Mouse (Mus musculus): ENCODE measurements around the gene Hist1h2bc. TPM values are rescaled to one million over a fixed set of nuclear protein-coding genes. Genes with fewer than 3 reads are reported as not detected.

Gene Hist1h2bc
- polyA plus RNA-seq, 1 experiment = 44.4 TPM

GRCm38 (mm10) chr13:23725213-23725612, 41.2 kb downstream of the Hist1h2bc start:
- Histone ChIP-seq H3K36me3 (ENCODE audit: control insufficient read depth, insufficient read depth, low read length) (no peaks in the 10 kb centered on the region), H3K4me1 (ENCODE audit: control insufficient read depth, insufficient read depth, insufficient read length) (no peaks in the 10 kb centered on the region; the same call in 1 of the 2 replicates), H3K27ac (ENCODE audit: insufficient read depth, low read length) (no peak overlapping the region), H3K27me3 (ENCODE audit: control insufficient read depth, insufficient read depth, low read length) (no peaks in the 10 kb centered on the region), H3K4me3 (ENCODE audit: extremely low read depth, insufficient read depth, insufficient read length) (no peak overlapping the region)
- DNase-seq (ENCODE audit: low read depth in 1 of 2, low spot score in 2 of 2) = no peak
- no peak for TF ChIP-seq POLR2A (IDR thresholded peaks at IDR 0.05; ENCODE audit: low read depth, low read length)
- no peak for TF ChIP-seq CTCF (IDR thresholded peaks at IDR 0.05; ENCODE audit: extremely low read depth, insufficient read depth, insufficient read length, insufficient replicate concordance)
- 56% methylated on average over 1 of the region's 1 CpGs for WGBS

GRCm38 (mm10) chr13:23728472-23729191, 44.6 kb downstream of the Hist1h2bc start:
- TF ChIP-seq CTCF (IDR thresholded peaks at IDR 0.05; ENCODE audit: extremely low read depth, insufficient read depth, insufficient read length, insufficient replicate concordance) (no peak), POLR2A (IDR thresholded peaks at IDR 0.05; ENCODE audit: low read depth, low read length) (no peak)
- Histone ChIP-seq H3K4me1 (ENCODE audit: control insufficient read depth, insufficient read depth, insufficient read length) (no peaks in the 10 kb centered on the region; the same call in 1 of the 2 replicates), H3K4me3 (ENCODE audit: extremely low read depth, insufficient read depth, insufficient read length) (no peak overlapping the region), H3K36me3 (ENCODE audit: control insufficient read depth, insufficient read depth, low read length) (no peaks in the 10 kb centered on the region), H3K27me3 (ENCODE audit: control insufficient read depth, insufficient read depth, low read length) (no peaks in the 10 kb centered on the region), H3K27ac (ENCODE audit: insufficient read depth, low read length) (peak overlapping the region; percentile 56)
- WGBS = 75% methylated on average over 18 of the region's 18 CpGs
- no peak for DNase-seq (ENCODE audit: low read depth in 1 of 2, low spot score in 2 of 2)

DNA sequence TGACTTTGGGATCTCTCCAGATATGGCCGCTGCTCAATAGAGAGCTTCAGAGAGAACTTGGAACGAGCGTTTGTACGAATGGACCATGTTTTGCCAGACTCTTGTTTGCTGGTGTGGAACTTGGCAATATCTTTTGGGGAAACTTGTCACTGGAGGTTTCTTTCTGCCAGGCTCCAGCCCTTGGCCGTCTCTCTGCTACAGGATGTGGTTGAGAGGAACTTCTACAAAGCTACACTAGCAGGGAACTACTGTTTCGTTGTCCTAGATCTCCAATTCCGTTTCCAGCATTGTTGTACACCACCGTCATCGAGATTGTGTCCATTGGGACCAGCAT, 45.2 kb downstream of the Hist1h2bc start:
- Histone ChIP-seq H3K4me3 (ENCODE audit: extremely low read depth, insufficient read depth, insufficient read length) (no peak overlapping the region), H3K36me3 (ENCODE audit: control insufficient read depth, insufficient read depth, low read length) (no peaks in the 10 kb centered on the region), H3K27ac (ENCODE audit: insufficient read depth, low read length) (peak overlapping the region; percentile 24; the same call in 1 of the 2 replicates), H3K27me3 (ENCODE audit: control insufficient read depth, insufficient read depth, low read length) (no peaks in the 10 kb centered on the region), H3K4me1 (ENCODE audit: control insufficient read depth, insufficient read depth, insufficient read length) (no peaks in the 10 kb centered on the region; the same call in 1 of the 2 replicates)
- no peak for TF ChIP-seq POLR2A (IDR thresholded peaks at IDR 0.05; ENCODE audit: low read depth, low read length)
- TF ChIP-seq CTCF (IDR thresholded peaks at IDR 0.05; ENCODE audit: extremely low read depth, insufficient read depth, insufficient read length, insufficient replicate concordance) = no peak
- DNase-seq (ENCODE audit: low read depth in 1 of 2, low spot score in 2 of 2) = no peak
- WGBS = 32% methylated on average over 9 of the region's 9 CpGs

DNA sequence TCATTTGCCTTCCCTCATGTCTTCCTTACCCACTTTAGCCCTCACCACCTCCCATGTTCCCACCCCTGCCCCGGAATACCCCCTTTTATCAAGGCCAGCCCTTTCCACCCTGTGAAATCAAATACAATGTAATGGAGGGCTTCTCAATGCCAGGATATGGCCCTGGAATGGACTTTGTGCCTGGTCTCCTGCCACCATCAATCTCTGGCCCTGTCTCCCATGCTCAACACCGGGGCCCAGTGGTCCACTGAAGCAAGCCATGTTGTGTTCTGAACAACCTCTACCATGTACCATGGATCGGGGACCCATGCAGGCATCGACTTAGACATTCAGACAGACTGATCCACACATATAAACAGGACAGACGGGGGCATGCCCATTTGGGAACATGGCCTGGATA, 45.7 kb downstream of the Hist1h2bc start:
- 96% methylated on average over 5 of the region's 5 CpGs for WGBS
- no peak for DNase-seq (ENCODE audit: low read depth in 1 of 2, low spot score in 2 of 2)
- Histone ChIP-seq H3K4me3 (ENCODE audit: extremely low read depth, insufficient read depth, insufficient read length) (no peak overlapping the region), H3K4me1 (ENCODE audit: control insufficient read depth, insufficient read depth, insufficient read length) (no peaks in the 10 kb centered on the region; the same call in 1 of the 2 replicates), H3K27me3 (ENCODE audit: control insufficient read depth, insufficient read depth, low read length) (no peaks in the 10 kb centered on the region), H3K36me3 (ENCODE audit: control insufficient read depth, insufficient read depth, low read length) (no peaks in the 10 kb centered on the region), H3K27ac (ENCODE audit: insufficient read depth, low read length) (peak overlapping the region; percentile 20; the same call in 1 of the 2 replicates)
- TF ChIP-seq POLR2A (IDR thresholded peaks at IDR 0.05; ENCODE audit: low read depth, low read length) (no peak), CTCF (IDR thresholded peaks at IDR 0.05; ENCODE audit: extremely low read depth, insufficient read depth, insufficient read length, insufficient replicate concordance) (no peak)

- WGBS = 72% methylated on average over 8 of the region's 8 CpGs
- H3K36me3 ChIP-seq (ENCODE audit: control insufficient read depth, insufficient read depth, low read length) = no peaks in the 10 kb centered on the region
- no peaks in the 10 kb centered on the region for H3K27me3 ChIP-seq (ENCODE audit: control insufficient read depth, insufficient read depth, low read length)
- no peak overlapping the region for H3K27ac ChIP-seq (ENCODE audit: insufficient read depth, low read length)
- TF ChIP-seq CTCF (IDR thresholded peaks at IDR 0.05; ENCODE audit: extremely low read depth, insufficient read depth, insufficient read length, insufficient replicate concordance) (no peak), POLR2A (IDR thresholded peaks at IDR 0.05; ENCODE audit: low read depth, low read length) (no peak)
- no peak for DNase-seq (ENCODE audit: low read depth in 1 of 2, low spot score in 2 of 2)
- H3K4me3 ChIP-seq (ENCODE audit: extremely low read depth, insufficient read depth, insufficient read length) = no peak overlapping the region
- no peaks in the 10 kb centered on the region; the same call in 1 of the 2 replicates for H3K4me1 ChIP-seq (ENCODE audit: control insufficient read depth, insufficient read depth, insufficient read length)
These were observed 46.5 kb downstream of the Hist1h2bc start for GRCm38 (mm10) chr13:23730479-23730878.

DNA sequence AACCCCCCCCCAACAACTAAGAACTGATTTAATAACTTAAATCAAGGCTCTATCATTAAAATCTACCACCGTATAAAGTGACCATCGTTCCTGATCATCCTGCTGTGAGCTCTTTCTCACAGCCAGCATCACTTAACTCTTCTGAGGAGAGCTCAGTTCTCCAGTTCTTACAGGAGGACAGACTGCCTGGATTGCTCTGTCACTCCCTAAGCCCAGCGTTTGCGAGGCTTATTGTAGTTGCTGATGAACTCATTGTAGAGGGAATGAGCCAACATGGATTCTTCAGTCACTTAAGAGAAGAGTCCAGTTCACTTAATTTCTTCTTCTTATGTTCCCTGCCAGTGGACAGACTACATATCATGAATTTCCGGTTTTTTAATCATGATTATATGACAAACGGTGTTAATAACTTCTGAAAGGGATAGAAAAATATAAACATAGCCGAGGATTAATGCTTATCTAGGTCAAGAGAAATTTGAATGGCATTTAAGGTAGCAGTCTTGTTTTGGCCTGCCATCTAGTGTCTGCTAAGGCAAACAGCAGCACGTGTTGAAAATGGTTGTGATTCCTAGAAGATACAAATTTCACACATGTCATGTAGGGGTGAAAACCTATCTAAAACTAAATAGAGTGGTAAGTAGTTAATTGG, 48.3 kb downstream of the Hist1h2bc start:
- Histone ChIP-seq H3K4me3 (ENCODE audit: extremely low read depth, insufficient read depth, insufficient read length) (no peak overlapping the region), H3K4me1 (ENCODE audit: control insufficient read depth, insufficient read depth, insufficient read length) (no peaks in the 10 kb centered on the region; the same call in 1 of the 2 replicates), H3K27me3 (ENCODE audit: control insufficient read depth, insufficient read depth, low read length) (no peaks in the 10 kb centered on the region), H3K36me3 (ENCODE audit: control insufficient read depth, insufficient read depth, low read length) (no peaks in the 10 kb centered on the region), H3K27ac (ENCODE audit: insufficient read depth, low read length) (no peak overlapping the region)
- 32% methylated on average over 8 of the region's 8 CpGs for WGBS
- DNase-seq (ENCODE audit: low read depth in 1 of 2, low spot score in 2 of 2) = peak in 1 of 2 experiments; percentile 36
- TF ChIP-seq CTCF (IDR thresholded peaks at IDR 0.05; ENCODE audit: extremely low read depth, insufficient read depth, insufficient read length, insufficient replicate concordance) (peak; percentile 38; the same call in 1 of the 2 replicates), POLR2A (IDR thresholded peaks at IDR 0.05; ENCODE audit: low read depth, low read length) (no peak)
